Mouse (Mus musculus): ENCODE results near the gene Hsf4. TPM values are rescaled to one million over a fixed set of nuclear protein-coding genes. Genes with fewer than 3 reads are reported as not detected.

Gene Hsf4
- total RNA-seq, 2 experiments from 2014 or later = 0.42 to 0.53 TPM

DNA sequence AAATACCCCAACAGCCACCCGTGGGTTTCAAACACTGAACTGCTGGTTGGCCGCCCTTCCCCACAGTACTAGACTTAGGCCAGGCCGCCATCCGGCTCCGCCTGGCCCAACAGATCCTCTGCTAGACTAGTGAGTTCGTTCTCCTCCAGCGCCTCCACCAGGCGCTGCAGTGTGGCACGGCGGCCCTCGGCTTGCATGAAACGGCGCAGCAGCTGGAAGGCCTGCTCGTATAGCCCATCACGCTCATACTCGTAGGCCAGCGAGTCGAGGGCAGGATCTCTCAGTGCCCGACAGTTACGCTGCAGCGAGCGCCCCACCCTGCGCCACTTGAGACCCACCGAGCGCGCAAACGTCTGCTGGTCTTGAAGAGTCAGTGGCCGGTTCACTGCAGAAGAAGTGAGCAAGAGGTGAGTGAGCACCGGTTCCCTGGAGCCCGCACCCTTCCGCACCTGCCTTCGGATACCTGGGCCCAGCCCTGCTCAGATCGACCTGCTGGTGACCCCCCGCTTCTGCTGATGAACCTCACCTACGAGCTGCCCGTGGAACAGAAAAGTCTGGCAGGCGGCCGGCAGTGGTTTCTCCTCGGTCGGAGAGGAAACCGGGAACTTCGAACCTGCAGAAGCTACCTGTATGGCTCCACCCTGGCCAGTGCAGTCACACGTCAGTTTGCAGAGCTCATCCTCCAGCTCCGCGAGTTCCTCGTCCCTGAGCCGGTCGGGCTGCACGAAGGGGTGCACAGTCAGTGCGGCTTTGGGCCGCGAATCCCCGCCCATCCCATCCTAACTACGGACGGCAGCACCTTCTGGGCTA is 10.5 kb upstream of the Hsf4 start:
- no peak for DNase-seq (ENCODE audit: low spot score in 2 of 2)

DNA sequence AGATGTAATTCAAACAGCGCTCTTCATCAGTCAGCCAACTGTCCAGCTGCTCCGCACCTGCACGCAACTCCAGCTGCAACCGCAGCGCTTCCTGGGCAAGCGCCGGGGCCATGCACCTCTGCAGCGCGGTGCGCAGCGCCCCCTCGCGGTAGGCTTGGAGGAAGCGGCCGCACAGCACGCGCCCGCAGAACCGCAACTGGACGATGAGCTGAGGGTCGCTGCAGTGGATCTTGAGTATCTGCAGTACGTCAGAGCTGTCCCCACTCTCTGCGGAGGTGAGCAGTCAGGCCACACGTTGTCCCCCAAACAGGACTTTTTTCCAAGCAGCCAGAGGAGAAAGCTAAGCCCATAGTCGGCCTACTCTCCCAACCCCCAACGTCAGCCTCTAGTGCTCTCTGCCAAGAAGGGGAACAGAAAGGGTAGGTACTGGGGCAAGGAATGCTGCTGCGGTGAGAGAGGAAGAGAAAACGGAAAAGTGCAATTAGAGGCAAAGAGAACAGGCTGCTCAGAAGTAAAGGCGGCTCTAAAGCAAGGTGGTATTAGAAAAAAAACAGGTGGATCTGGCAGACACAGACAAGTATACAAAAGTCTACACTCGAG is 9.8 kb upstream of the Hsf4 start:
- DNase-seq (ENCODE audit: low spot score in 2 of 2) = peak in 1 of 2 experiments; percentile 58

DNA sequence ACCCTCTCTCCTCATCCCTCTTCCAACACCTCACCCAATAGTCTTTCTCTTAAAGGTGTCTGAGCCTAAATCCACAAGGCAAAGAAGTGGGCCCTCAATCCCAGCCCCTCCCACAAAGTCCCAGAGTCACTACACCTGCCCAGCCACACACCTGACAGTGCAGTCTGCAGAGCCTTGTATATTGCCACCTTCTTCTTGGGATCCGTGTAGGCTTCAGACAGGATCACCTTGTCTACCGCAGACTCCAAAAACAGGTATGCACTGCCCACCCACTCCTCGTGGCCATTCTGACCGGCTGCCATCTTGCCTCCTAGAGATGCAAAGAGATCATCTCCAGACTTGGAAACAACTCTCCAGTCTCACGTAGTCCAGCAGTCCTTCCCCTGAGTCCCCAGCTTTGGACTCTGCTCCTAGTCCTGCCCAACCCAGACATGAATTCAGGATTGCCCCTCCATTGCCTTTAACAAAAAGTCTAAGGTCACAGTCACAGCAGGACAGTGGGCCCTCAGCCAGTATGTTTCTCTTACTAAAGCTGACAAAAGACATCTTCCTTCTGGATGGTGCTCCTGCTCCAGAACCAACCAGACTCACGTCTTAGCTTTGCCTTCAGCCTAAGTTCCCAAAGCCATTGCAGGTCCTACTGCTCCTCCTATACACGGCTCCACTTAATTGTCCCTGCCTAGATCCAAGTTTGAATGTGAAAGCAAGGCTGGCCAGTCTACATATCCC is 9.1 kb upstream of the Hsf4 start:
- no peak for DNase-seq (ENCODE audit: low spot score in 2 of 2)

DNA sequence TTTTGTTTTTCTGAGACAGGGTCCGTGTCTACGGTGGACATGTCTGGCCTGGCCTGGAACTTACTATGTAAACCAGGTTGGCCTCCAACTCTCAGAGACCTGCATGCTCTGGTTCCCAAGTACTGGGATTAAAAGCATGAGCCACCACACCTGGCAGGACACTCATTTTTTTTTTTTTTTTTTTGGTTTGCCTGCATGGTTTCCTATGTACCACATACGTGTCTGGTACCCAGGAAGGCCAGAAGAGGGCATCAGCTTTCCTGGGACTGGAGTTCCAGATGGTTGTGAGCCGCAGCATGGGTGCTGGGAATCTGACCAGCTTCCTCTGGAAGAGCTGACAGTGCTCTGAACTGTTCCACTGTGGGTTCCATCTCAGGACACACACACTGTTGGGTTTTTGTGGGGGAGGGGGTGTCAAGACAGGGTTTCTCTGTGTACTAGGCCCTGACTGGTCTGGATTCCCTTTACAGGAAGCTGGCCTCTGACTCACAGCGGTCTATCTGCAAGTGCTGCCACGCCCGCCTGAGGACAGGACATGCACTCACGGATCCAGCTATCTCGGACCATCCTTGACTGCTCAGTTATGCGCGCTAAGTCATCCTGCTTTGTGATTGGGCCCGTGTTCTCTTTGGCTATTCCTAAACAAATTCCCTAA is 8.1 kb upstream of the Hsf4 start:
- no peak for DNase-seq (ENCODE audit: low spot score in 2 of 2)

DNA sequence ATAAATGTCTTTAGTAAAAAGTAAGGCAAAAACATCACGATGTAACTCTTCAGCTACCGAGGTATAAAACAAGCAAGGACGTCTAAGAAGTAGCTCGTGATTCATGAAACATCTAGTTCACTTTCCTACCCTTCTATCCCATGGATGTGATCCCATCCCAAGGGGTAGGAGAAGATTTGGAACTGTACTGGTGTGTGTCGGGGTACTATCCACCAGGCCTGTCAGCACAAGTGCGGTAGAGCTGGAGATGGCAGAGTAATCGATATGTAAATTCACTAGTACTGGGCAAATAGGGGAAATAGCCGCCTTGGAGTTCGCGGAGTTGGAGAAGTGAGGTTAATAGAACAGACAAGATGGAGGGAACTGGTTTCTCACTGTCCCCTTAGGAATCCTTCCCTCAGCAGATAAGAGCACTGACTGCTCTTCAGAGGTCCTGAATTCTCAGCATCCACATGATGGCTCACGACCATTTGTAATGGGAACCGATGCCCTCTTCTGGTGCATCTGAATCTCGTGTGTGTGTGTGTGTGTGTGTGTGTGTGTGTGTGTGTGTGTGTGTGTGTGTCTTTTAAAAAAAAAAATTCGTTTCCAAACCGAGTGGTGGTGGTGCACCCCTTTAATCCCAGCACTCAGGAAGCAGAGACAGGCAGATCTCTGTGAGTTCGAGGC is 6.2 kb upstream of the Hsf4 start:
- no peak for DNase-seq (ENCODE audit: low spot score in 2 of 2)

DNA sequence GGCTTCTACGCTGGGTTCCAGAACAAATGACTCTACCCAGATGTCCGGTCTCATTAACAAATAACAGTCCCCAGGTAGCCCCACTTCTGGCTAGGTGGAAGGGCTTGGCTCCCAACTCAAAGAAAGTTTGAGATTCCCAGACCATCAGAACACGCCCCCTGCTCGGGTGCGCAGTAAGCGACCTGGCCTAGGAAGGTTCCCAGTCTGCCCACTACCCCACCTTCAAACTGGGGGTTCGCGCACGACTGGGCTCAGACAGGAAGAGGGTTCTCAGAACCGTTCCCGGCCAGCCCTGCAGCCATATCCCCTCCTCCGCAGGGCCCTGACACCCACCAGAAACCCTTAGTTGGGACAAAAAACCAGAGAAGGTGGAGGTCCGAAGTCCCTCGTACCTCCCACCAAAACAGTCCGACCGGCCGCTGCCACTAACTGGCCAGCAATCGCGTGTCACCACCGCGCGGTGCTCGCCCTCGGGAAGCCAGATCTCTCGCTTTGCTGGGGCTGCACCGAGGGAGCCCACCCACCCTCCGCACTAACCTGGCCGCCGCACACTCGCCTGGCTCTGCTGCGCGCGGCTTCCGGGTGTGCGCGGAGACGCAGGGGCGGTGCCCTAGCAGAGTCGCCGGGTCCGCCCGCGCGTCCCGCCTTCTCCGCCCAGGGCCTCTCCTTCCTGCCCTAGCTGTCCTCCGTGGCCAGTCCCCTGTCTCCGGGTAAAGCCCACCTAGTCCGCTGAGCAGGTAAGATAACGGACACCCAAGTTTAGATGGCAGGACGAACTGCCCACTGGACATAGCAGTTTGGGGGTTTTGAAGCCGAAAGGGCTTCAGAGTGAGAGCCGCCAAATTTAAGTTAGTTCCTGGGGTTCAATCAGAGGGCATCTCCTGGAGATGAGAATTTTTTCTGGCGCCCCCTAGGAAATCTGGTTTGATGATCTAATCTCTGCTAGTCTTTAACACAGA is 5.3 kb upstream of the Hsf4 start, which contains the start of the genes Tradd and Fbxl8:
Gene Tradd (minus strand): TSS at position 586 of the 959 bp plus-strand sequence.
Gene Fbxl8 (plus strand): TSS at position 625 of the 959 bp plus-strand sequence.
- peak; percentile 40 to 60 for DNase-seq (ENCODE audit: low spot score in 2 of 2)

DNA sequence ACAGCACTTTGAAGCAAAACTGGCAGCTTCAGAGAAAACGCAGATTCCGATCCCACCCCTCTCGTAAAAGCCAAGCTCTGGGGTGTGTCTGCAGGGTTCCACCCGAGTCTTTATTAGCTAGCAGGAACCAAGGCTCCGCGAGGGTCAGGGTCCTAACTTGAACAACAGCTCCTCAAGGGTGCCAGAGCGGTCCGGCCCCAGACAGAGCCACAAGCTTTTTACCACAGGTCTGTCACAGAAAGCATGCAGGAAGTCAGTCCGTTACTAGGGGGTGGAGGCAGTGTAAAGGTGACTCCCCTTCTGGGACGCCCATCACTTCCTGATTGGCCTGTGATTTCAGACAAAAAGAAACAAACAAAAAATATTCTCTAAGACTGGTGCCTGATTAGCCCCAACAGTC is 4.5 kb upstream of the Hsf4 start:
- DNase-seq (ENCODE audit: low spot score in 2 of 2) = no peak

DNA sequence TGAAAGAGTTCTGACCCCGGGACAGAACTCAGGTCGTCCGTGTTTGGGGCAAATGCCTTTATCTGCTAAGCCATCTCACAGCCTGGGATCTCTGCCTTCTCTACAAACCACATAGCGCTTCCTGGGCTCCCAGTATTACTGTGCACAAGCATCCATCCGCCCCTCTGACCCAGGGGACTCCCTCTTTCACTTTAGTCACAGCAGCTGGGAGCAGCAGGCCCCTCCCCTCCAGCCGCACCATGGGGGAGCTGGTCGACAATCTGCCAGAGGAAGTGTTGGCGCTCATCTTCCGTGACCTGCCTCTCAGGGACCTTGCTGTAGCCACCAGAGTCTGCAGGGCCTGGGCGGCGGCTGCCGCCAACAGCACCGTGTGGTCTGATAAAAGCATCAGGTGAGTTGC is 2.8 kb upstream of the Hsf4 start:
- DNase-seq (ENCODE audit: low spot score in 2 of 2) = no peak

DNA sequence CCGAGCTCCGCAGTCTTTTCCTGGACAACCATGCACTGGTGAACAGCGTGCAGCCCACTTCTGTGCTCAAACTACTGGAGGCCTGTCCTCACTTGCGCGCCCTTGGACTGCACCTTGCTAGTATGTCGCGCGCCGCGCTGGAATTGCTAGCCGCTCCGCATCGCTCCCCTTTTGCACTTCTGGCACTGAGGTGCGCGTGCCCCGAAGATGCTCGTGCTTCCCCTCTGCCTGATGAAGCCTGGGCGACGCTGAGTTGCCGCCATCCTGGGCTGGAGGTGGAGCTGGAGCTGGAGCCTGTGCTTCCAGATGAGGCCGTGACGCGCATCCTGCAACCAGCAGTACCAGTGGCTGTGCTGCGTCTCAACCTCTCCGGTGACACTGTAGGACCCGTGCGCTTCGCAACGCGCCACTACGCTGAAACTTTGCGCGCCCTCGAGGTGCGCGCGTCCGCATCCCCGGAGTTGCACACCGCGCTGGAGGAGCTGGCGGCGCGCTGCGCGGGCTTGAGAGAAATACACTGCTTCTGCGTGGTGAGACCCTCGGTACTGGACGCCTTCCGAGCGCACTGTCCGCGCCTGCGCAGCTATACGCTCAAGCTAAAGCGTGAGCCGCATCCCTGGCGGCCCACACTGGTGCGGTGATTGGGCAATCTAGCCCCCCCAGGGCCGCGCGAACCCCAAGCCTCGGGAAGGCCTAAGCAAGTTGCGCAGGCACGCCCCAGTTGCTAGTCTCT is 1.1 kb upstream of the Hsf4 start:
- DNase-seq (ENCODE audit: low spot score in 2 of 2) = no peak

DNA sequence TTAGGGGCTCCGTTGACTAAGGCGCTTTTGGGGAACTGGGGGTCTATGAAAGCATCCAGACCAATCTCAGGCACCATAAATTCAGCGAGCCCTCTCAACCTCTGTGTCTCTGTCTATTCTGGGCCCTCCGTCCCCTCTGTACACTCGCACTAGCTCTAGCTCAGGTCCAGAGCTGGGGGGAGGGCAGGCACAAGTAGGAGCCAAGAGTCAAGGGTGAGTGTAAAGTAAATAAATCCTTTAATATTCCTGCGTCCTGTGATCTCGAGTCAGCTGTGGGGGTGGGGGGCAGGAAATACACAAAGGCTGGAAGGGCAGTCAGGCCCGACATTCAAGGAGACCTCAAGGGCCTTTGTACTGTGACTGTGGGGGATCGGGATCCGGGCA is 534 bp upstream of the Hsf4 start:
- DNase-seq (ENCODE audit: low spot score in 2 of 2) = no peak

DNA sequence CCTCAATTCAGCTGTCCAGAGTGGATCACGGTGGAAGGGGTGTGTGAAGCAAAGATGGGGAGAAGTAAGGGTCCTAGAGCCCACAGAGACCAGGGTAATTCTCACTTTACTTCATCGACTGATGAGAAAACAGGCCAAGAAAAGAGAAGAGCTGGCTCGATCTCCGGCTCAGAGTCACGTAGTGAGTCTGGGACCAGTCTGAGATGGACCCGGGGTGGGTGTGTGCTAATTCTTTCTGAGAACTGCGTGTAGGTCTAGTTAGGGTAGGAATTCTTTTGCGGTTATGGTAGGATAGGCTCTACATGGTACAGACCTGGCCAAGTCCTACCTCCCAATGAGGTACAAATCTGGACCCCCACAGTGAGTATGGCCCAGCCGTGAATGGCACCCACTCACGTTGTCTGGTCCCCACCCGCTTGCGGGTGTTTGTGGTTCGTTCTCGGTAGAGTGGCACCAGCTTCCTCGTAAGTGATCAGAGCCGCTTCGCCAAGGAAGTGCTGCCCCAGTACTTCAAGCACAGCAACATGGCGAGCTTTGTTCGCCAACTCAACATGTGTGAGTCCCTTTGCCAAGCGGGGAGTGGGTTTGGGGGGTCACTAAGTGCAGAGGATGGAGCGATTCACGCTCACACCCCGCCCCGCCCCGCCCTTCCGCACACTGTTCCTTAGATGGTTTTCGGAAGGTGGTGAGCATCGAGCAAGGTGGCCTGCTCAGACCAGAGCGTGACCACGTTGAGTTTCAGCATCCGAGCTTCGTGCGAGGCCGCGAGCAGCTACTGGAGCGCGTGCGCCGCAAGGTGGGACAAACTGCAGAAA is 707 bp downstream of the Hsf4 start:
- DNase-seq (ENCODE audit: low spot score in 2 of 2) = no peak

DNA sequence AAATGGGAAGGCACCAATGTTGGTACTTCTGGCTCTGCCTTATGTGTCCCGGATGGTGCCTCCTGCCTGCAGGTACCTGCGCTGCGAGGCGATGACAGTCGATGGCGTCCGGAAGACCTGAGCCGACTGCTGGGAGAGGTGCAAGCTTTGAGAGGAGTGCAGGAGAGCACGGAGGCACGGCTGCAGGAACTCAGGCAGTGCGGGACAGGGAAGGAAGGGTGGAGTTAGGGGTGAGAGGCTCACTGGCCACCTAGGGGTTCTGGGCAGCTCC is 1.2 kb downstream of the Hsf4 start:
- no peak for DNase-seq (ENCODE audit: low spot score in 2 of 2)

DNA sequence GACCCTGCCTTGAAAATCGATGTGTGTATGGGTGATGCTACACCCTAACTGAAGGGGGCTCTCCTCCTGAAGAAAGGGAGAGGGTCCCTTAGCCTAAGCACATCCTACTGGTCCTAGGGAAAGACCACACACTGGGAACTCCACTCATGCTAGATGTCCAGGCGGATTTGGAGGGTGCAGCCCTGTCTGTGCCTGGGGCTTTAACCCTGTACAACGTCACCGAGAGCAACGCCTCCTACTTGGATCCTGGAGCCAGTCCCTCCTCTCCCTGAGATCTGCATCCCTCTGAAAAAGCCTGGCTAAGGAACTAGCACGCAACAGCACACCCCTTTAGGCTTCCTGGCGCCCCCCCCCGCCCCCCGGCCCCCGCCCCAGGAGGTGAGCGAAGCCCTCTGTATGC is 5.8 kb downstream of the Hsf4 start:
- no peak for DNase-seq (ENCODE audit: low spot score in 2 of 2)

DNA sequence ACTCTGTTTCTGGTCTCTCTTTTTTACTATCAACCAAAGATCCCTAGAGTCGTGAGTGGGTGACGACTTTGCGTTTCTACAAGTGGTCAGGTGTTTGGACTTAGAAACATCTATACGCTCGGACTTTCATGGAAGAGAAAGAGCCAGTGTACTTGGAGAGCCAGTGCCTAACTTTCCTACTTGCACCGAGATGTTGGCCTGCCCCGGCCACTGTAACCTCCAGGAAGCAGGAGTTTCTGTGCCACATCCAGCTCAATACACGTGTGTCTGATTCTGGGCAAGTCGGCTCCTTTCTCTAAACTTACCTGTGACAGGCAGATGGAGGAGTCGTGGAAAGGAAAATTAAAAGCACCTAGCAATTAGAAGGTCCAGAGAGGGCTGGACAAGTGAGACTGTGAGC is 6.2 kb downstream of the Hsf4 start, which contains the start of gene Nol3:
Gene Nol3 (plus strand): TSS at position 301 of the 400 bp plus-strand sequence.
- no peak for DNase-seq (ENCODE audit: low spot score in 2 of 2)

DNA sequence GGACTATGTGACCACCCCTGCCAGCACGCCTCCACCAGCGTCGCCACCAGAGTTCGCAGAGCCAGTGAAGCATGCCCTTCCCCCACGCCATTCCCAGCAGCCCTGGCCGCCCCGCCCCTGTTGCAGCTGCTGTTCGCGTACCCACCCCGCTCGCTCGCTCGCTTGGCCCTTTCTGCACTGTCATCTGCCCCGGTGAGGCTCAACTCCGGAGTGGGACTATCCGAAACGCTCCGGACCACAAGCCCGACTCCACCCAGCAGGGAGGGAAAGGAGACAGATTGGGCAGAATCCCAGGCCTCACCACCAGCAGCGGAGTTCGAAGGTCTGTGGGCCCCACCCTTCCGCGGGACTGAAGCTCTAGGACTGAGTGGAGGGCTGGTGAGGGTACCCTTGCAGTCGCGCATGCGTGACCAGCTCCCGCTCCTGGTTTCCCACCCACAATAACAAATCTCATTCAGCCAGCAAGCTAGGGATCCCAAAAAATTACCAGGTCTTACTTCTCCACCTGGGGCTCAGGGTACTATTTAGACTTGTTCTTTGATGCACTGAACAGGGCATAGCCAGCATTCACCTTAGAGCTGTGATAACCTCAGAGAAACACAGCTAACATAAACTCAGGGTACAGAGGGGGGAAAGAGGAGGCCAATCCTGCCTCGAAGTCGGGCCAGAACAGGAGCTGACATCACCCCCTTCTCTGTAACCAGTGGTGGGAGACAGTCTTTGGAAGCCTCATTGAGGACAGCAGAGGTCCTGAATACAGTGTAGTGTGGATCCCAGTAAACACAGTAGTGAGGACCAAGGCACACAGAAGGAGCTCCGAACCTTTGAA is 6.9 kb downstream of the Hsf4 start:
- DNase-seq (ENCODE audit: low spot score in 2 of 2) = no peak

DNA sequence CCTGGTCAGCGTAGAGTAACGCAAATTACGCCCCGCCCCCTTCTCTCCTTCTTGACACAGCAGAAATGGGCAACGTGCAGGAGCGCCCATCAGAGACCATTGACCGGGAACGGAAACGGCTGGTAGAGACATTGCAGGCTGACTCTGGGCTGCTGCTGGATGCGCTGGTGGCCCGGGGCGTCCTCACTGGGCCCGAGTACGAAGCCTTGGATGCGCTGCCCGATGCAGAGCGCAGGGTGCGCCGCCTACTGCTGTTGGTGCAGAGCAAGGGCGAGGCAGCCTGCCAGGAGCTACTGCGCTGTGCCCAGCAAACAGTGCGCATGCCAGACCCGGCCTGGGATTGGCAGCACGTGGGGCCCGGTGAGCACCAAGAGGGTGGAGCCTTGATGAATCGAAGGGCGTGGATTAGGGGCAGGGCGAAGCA is 9.3 kb downstream of the Hsf4 start:
- DNase-seq (ENCODE audit: low spot score in 2 of 2) = peak; percentile 56 to 62

DNA sequence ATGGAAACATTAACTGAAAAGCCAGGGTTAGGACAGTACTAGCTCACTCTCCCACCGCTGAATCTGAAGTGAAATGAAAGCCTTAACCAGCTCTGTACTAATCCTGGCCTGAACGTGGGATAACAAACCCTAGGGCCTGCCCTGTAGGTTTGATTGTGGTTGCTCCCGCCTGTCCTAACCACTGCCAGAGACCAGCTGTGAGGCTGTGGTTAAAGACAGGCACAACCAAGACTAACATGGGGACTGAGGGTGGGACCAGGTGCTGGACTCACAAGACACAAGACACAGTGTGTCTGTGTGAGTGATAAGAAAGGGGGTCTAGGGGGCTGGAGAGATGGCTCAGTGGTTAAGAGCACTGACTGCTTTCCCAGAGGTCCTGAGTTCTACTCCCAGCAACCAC is 11.0 kb downstream of the Hsf4 start:
- no peak for DNase-seq (ENCODE audit: low spot score in 2 of 2)

DNA sequence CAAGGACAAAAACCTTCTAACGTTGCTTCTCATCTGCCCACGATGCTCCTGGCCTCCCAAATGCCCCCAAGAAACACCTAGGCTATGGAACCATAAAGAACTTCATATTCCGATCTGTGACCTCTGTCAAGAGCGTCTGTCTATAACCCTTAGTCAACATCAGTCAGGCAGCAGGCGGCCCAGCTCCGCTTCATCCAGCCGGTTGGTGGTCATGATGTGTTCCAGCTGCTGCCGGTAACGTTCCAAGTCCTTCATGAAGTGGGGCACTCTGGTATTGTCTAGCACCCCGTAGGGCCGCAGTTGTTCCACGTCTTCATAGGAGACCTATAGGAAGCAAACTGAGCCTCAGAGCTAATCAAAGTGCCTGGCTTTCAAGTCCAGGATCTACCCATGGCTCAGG is 12.2 kb downstream of the Hsf4 start:
- no peak for DNase-seq (ENCODE audit: low spot score in 2 of 2)

Measured in adrenal gland, postnatal 4 days (tissue).